Mouse (Mus musculus) kidney, adult 2 months (tissue): ENCODE results near the gene Serpina12.

Experiments used
- CTCF ChIP-seq: fragments of 200-500 bp; conservative IDR thresholded peaks from 2 replicates; pipeline ENCODE4 v1.5.1; 2011; ENCODE audit warnings: low read depth, mild to moderate bottlenecking, control low read depth, low read length, moderate library complexity, mixed read lengths; ENCODE audit not compliant: insufficient read depth, insufficient read length
- POLR2A ChIP-seq: fragments of 200-500 bp; IDR thresholded peaks from one replicate; pipeline ENCODE4 v1.6.1; 2011; ENCODE audit warnings: low read depth, low read length, control low read depth

GRCm38 (mm10) chr12:104013620-104014019 lies 30.6 kb downstream of the Serpina12 start, which contains the start of gene Serpina9:
- TF ChIP-seq CTCF, result no peak
- TF ChIP-seq POLR2A, result no peak
